Mouse (Mus musculus): ENCODE results near the gene Hinfp.
"Not testable (repeated sequence)": the region's sequence is repeated elsewhere in the genome, so short reads cannot be mapped to it uniquely, and the experiment has no call there.

Gene Hinfp

GRCm38 (mm10) chr9:44305466-44306079 is at the start of gene Hinfp:
Gene Hinfp (minus strand): TSS chr9:44305671.
- DNase-seq (ENCODE audit: low read depth, low spot score), result peak; percentile 100

- no peak for DNase-seq (ENCODE audit: low read depth, low spot score)
Observed at GRCm38 (mm10) chr9:44353142-44353541, 47.7 kb upstream of the Hinfp start.

GRCm38 (mm10) chr9:44352337-44352736 is 46.9 kb upstream of the Hinfp start:
- DNase-seq (ENCODE audit: low read depth, low spot score), result no peak

- no peak for DNase-seq (ENCODE audit: low read depth, low spot score)
Observed at GRCm38 (mm10) chr9:44351396-44351795, 45.9 kb upstream of the Hinfp start.

- DNase-seq (ENCODE audit: low read depth, low spot score), result peak; percentile 68
Observed at GRCm38 (mm10) chr9:44348546-44348945, 43.1 kb upstream of the Hinfp start.

GRCm38 (mm10) chr9:44347621-44348020 is 42.1 kb upstream of the Hinfp start:
- peak; percentile 67 for DNase-seq (ENCODE audit: low read depth, low spot score)

GRCm38 (mm10) chr9:44347166-44347565 is 41.7 kb upstream of the Hinfp start:
- peak; percentile 22 for DNase-seq (ENCODE audit: low read depth, low spot score)

GRCm38 (mm10) chr9:44345570-44346433 is 40.3 kb upstream of the Hinfp start:
- DNase-seq (ENCODE audit: low read depth, low spot score), result peak; percentile 62

- DNase-seq (ENCODE audit: low read depth, low spot score), result peak; percentile 93
Observed at GRCm38 (mm10) chr9:44343781-44344421, 38.4 kb upstream of the Hinfp start, which contains the start of gene Hmbs. Gene Hmbs (minus strand): TSS chr9:44344228.

- no peak for DNase-seq (ENCODE audit: low read depth, low spot score)
Observed at GRCm38 (mm10) chr9:44343290-44343689, 37.8 kb upstream of the Hinfp start.

GRCm38 (mm10) chr9:44342605-44343004 is 37.1 kb upstream of the Hinfp start:
- DNase-seq (ENCODE audit: low read depth, low spot score), result no peak

GRCm38 (mm10) chr9:44342173-44342572 is 36.7 kb upstream of the Hinfp start:
- no peak for DNase-seq (ENCODE audit: low read depth, low spot score)

- DNase-seq (ENCODE audit: low read depth, low spot score), result no peak
Observed at GRCm38 (mm10) chr9:44341487-44341886, 36.0 kb upstream of the Hinfp start.

GRCm38 (mm10) chr9:44338574-44338973 is 33.1 kb upstream of the Hinfp start:
- no peak for DNase-seq (ENCODE audit: low read depth, low spot score)

GRCm38 (mm10) chr9:44337436-44338169 is 32.1 kb upstream of the Hinfp start:
- peak; percentile 57 for DNase-seq (ENCODE audit: low read depth, low spot score)

- DNase-seq (ENCODE audit: low read depth, low spot score), result peak; percentile 33
Observed at GRCm38 (mm10) chr9:44336964-44337363, 31.5 kb upstream of the Hinfp start.

- DNase-seq (ENCODE audit: low read depth, low spot score), result not testable (repeated sequence)
Observed at GRCm38 (mm10) chr9:44336513-44336912, 31.0 kb upstream of the Hinfp start.

- peak; percentile 34 for DNase-seq (ENCODE audit: low read depth, low spot score)
Observed at GRCm38 (mm10) chr9:44336093-44336406, 30.6 kb upstream of the Hinfp start.

- peak; percentile 57 for DNase-seq (ENCODE audit: low read depth, low spot score)
Observed at GRCm38 (mm10) chr9:44335331-44336092, 30.0 kb upstream of the Hinfp start.

GRCm38 (mm10) chr9:44334396-44335330 is 29.2 kb upstream of the Hinfp start, which contains the start of gene H2afx:
Gene H2afx (plus strand): TSS chr9:44334694.
- DNase-seq (ENCODE audit: low read depth, low spot score), result peak; percentile 100
